Mouse (Mus musculus) liver, adult 2 months (tissue): Measurements from ENCODE around the gene Lmx1a.

Experiments used
- CTCF ChIP-seq: fragments of 200-500 bp; IDR thresholded peaks from 2 replicates; pipeline ENCODE4 v1.5.1; 2011; ENCODE audit warnings: low read depth, low read length, control low read depth
- POLR2A ChIP-seq: fragments of 200-500 bp; IDR thresholded peaks from 2 replicates; pipeline ENCODE4 v1.6.1; 2011; ENCODE audit warnings: low read length, control low read depth; ENCODE audit not compliant: insufficient read depth; ENCODE audit errors: extremely low read depth

DNA sequence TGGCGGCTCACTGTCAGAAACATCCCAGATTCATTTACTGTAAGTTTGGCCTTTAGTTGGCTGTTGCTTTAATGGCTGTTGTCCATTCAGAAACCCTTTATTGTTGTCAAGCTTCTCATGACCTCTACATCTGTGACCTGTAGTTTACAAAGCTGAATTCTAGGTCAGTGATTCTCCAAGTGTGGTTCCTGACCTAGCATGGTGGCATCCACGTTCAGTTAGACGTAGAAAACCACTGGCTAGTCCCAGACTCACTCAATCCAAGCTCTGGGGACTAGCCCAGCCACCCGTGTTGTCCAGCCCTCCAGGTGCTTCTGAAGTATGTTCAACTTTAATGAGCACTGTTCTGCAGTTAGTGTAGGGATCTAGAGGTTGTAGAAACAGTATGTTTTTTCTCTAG, 126.1 kb downstream of the Lmx1a start:
- TF ChIP-seq CTCF, result no peak
- TF ChIP-seq POLR2A, result no peak
